Mouse (Mus musculus) bone marrow, adult 2 months (tissue): Measurements from ENCODE around the gene Rbl1. TPM values are rescaled to one million over a fixed set of nuclear protein-coding genes. Genes with fewer than 3 reads are reported as not detected.

Experiments used
- H3K27ac ChIP-seq: fragments of 200-500 bp; 2 replicates; pipeline ENCODE4 v1.5.1; 2012; ENCODE audit warnings: low read depth, mild to moderate bottlenecking, control low read depth, inconsistent platforms, low read length; ENCODE audit not compliant: control insufficient read depth, poor library complexity, insufficient read depth
- H3K4me1 ChIP-seq: fragments of 200-500 bp; 2 replicates; pipeline ENCODE4 v1.6.1; 2011; ENCODE audit warnings: low read length; ENCODE audit not compliant: control insufficient read depth, insufficient read depth
- H3K4me3 ChIP-seq: fragments of 200-500 bp; replicated peaks from 2 replicates; pipeline ENCODE3; 2011; ENCODE audit warnings: mild to moderate bottlenecking, low read depth, low read length, control low read depth; ENCODE audit not compliant: control insufficient read depth
- CTCF ChIP-seq: fragments of 200-500 bp; IDR thresholded peaks from 2 replicates; pipeline ENCODE4 v1.5.1; 2011; ENCODE audit warnings: low read length, control low read depth; ENCODE audit not compliant: control insufficient read depth, insufficient read depth
- POLR2A ChIP-seq: fragments of 200-500 bp; IDR thresholded peaks from 2 replicates; pipeline ENCODE4 v1.6.1; 2011; ENCODE audit warnings: low read depth, mild to moderate bottlenecking, control low read depth, low read length, borderline replicate concordance; ENCODE audit not compliant: control insufficient read depth
- WGBS: fragments of 180-500 bp; shearing (Covaris S2); methylation state at CpG from one replicate; pipeline ENCODE4 v1.1.7; 2018; 5-methylcytosine and 5-hydroxymethylcytosine counted together
- polyA plus RNA-seq: library from polyadenylated mRNA; stranded (reverse); fragments of >200 nt; gene quantifications from 2 replicates; pipeline ENCODE4 v1.2.4, GENCODE M21; 2011; ENCODE audit warnings: low replicate concordance; ENCODE audit not compliant: missing spikeins, insufficient read depth, insufficient read length

The Rbl1 gene
- polyA plus RNA-seq, 1 experiment: 17.1 TPM

DNA sequence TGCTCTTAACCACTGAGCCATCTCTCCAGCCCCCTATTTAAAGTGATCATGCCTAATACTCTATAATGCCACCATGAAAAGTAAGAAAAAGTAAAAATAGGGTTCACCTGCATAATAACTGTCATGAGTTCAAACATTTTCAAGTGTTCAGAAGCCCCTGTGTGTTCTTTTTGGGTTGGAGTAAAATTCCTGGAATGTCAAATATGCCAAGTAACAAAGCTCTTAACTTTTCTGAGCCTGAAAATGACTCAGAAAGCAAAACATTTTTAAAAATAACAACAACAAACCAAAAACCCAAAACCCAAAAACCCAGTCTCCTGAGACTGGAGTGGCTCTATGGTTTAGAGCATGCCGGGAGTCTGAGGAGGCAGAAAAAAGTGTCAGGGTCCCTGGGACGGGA lies 40.2 kb downstream of the Rbl1 start:
- H3K4me3 ChIP-seq: no peak overlapping the region
- no peaks in the 10 kb centered on the region for H3K4me1 ChIP-seq
- no peak for TF ChIP-seq POLR2A
- TF ChIP-seq CTCF: no peak
- WGBS: 93% methylated on average over 2 of the region's 2 CpGs
- no peak overlapping the region for H3K27ac ChIP-seq

- Histone ChIP-seq H3K27ac (no peak overlapping the region), H3K4me3 (no peak overlapping the region), H3K4me1 (no peaks in the 10 kb centered on the region; the same call in 1 of the 2 replicates)
- TF ChIP-seq POLR2A (no peak), CTCF (no peak)
- WGBS: 80% methylated on average over 1 of the region's 1 CpGs
These were observed 48.3 kb downstream of the Rbl1 start for GRCm38 (mm10) chr2:157156079-157156478.

- Histone ChIP-seq H3K4me1 (no peaks in the 10 kb centered on the region; the same call in 1 of the 2 replicates), H3K27ac (no peak overlapping the region), H3K4me3 (no peak overlapping the region)
- WGBS: 70% methylated on average over 2 of the region's 2 CpGs
- TF ChIP-seq CTCF (no peak), POLR2A (no peak)
These were observed 51.1 kb downstream of the Rbl1 start for GRCm38 (mm10) chr2:157153235-157153634.

- Histone ChIP-seq H3K4me1 (no peaks in the 10 kb centered on the region), H3K4me3 (no peak overlapping the region), H3K27ac (no peak overlapping the region)
- TF ChIP-seq POLR2A: no peak
- TF ChIP-seq CTCF: no peak
- WGBS: 90% methylated on average over 5 of the region's 5 CpGs
These were observed 55.9 kb downstream of the Rbl1 start for GRCm38 (mm10) chr2:157148417-157148816.

GRCm38 (mm10) chr2:157147397-157148020 lies 56.8 kb downstream of the Rbl1 start:
- 82% methylated on average over 9 of the region's 9 CpGs for WGBS

DNA sequence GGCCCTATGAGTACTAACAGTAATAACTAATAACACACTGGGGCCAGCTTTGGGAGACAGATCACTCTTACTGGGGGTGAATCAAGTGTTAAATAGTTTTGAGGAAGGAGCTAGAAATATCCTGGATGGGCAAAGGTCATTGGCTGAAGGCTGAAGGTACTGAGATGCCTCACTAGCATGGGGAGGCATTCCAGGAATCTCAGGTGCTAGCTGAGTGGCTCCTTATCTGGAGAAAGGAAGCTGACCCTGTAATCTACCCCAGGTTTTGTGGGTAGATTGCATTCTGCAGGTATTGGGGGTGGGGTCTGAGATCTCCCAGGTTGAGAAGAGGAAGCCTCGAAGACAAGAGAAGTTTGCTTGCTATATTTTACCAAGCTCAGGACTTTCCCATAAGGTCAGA lies 59.2 kb downstream of the Rbl1 start:
- no peak for TF ChIP-seq POLR2A
- no peak for TF ChIP-seq CTCF
- H3K27ac ChIP-seq: no peak overlapping the region
- 47% methylated on average over 1 of the region's 1 CpGs for WGBS
- H3K4me1 ChIP-seq: 0 out of 2 replicates have a peak, but pooled peaks cover 1% of the 10 kb centered on the region
- H3K4me3 ChIP-seq: no peak overlapping the region

More at GRCm38 (mm10) chr2:157147397-157148020, 56.8 kb downstream of the Rbl1 start:
- Histone ChIP-seq H3K27ac (no peak overlapping the region), H3K4me3 (no peak overlapping the region), H3K4me1 (0 out of 2 replicates have a peak, but pooled peaks cover under 1% of the 10 kb centered on the region)
- TF ChIP-seq POLR2A: no peak
- no peak for TF ChIP-seq CTCF

DNA sequence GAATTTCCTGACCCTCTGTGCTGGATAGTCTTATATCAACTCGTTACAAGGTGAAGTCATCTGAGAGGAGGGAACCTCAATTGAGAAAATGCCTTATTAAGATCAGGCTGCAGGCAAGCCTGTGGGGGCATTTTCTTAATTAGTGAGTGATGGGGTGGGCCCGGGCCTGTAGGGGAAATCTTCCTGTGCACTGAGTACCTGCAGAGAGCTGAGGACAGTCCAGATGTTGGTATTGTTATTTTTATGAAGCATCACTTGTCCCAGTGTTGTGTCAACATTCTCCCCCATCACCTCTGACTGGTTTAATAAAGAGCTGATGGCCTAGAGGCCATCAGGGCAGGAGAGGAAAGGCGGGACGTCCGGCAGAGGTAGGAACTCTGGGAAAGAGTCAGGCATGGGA lies 60.2 kb downstream of the Rbl1 start:
- H3K4me1 ChIP-seq: peaks cover 5% of the 10 kb centered on the region; the same call in 1 of the 2 replicates
- no peak overlapping the region for H3K27ac ChIP-seq
- TF ChIP-seq POLR2A (no peak), CTCF (no peak)
- 92% methylated on average over 5 of the region's 5 CpGs for WGBS
- no peak overlapping the region for H3K4me3 ChIP-seq

- WGBS: 35% methylated on average over 4 of the region's 4 CpGs
- no peak for TF ChIP-seq CTCF
- TF ChIP-seq POLR2A: no peak
- H3K4me1 ChIP-seq: peaks cover 9% of the 10 kb centered on the region; the same call in 1 of the 2 replicates
These were observed 62.4 kb downstream of the Rbl1 start for GRCm38 (mm10) chr2:157141962-157142361.

More at GRCm38 (mm10) chr2:157141962-157142361, 62.4 kb downstream of the Rbl1 start:
- H3K27ac ChIP-seq: no peak overlapping the region
- no peak overlapping the region for H3K4me3 ChIP-seq
